Mouse (Mus musculus) left cerebral cortex, adult 2 months (tissue): ENCODE data around the gene Mmp14. TPM values are rescaled to one million over a fixed set of nuclear protein-coding genes. Genes with fewer than 3 reads are reported as not detected.
A peak's percentile ranks its signal among the peaks of the same experiment; 100 is the strongest.

Experiments used
- DNase-seq, 2 experiments: peaks; one replicate each; pipeline ENCODE4 v3.0.0; 2021 to 2022; ENCODE audit warnings: low spot score in 2 of 2, mixed read lengths in 1 of 2; ENCODE audit errors: extremely low spot score in 1 of 2
- H3K27ac ChIP-seq: fragments of 200-600 bp; 2 replicates; pipeline ENCODE4 v1.8.1; 2022
- H3K4me3 ChIP-seq: fragments of 200-600 bp; 2 replicates; pipeline ENCODE4 v1.8.1; 2022
- CTCF ChIP-seq: fragments of 200-600 bp; IDR thresholded peaks from 2 replicates; pipeline ENCODE4 v1.8.1; 2022; ENCODE audit warnings: antibody characterized with exemption, mild to moderate bottlenecking, moderate library complexity
- intact Hi-C: fragments of 180-260 bp; cut with DNase I; formaldehyde crosslinking; loops from one replicate; pipeline ENCODE4 v1.15.1; 2025
- total RNA-seq, 2 experiments: library from RNA; stranded (reverse); gene quantifications; 2 replicates each; pipeline ENCODE4 v1.2.3; 2021

Gene Mmp14
- total RNA-seq, 2 experiments from 2014 or later: 10.3 to 13.8 TPM

GRCm38 (mm10) chr14:54487732-54488131, 56.3 kb downstream of the Mmp14 start:
- DNase-seq: no peak
- TF ChIP-seq CTCF: no peak
- no peak overlapping the region for H3K27ac ChIP-seq
- no peak overlapping the region for H3K4me3 ChIP-seq
- intact Hi-C loops: no loop called here

GRCm38 (mm10) chr14:54488350-54488749, 56.9 kb downstream of the Mmp14 start:
- Histone ChIP-seq H3K27ac (no peak overlapping the region), H3K4me3 (no peak overlapping the region)
- TF ChIP-seq CTCF: no peak
- intact Hi-C loops: no loop called here
- no peak for DNase-seq

- intact Hi-C loops: loop anchor here (5.0 kb wide), 1 partner anchor 430 kb away; no protein-coding TSS in a partner anchor
- DNase-seq: peak; percentile 44 to 65
- H3K4me3 ChIP-seq: no peak overlapping the region
- H3K27ac ChIP-seq: no peak overlapping the region
- TF ChIP-seq CTCF: no peak
These were observed 61.1 kb downstream of the Mmp14 start for GRCm38 (mm10) chr14:54492345-54493131.

- Histone ChIP-seq H3K4me3 (no peak overlapping the region), H3K27ac (no peak overlapping the region)
- intact Hi-C loops: loop anchor here (5.0 kb wide), 1 partner anchor 431 kb away; no protein-coding TSS in a partner anchor
- DNase-seq: no peak
- no peak for TF ChIP-seq CTCF
These were observed 61.8 kb downstream of the Mmp14 start for GRCm38 (mm10) chr14:54493236-54493635.

- H3K27ac ChIP-seq: no peak overlapping the region
- H3K4me3 ChIP-seq: no peak overlapping the region
- intact Hi-C loops: loop anchor here (1.0 to 5.0 kb wide), 3 partner anchors 29 to 432 kb away; partner anchors contain the start of gene Lrp10
- TF ChIP-seq CTCF: peak; percentile 90
- peak; percentile 59 to 69 for DNase-seq
These were observed 62.8 kb downstream of the Mmp14 start for GRCm38 (mm10) chr14:54494234-54494633.

Other genes with a start within 250 kb of the Mmp14 start
- gene Dad1, start 177.5 kb upstream of the Mmp14 start, total RNA-seq: 100 to 1,000 TPM; 106 to 115 TPM
- 10 to 100 TPM; 46.7 to 49.3 TPM for gene Abhd4, start 177.4 kb upstream of the Mmp14 start, total RNA-seq
- gene Olfr49, start 146.7 kb upstream of the Mmp14 start, total RNA-seq: not detected
- 10 to 100 TPM; 49.1 to 51.1 TPM for gene Oxa1l, start 70.8 kb upstream of the Mmp14 start, total RNA-seq
- gene Slc7a7, start 13.8 kb upstream of the Mmp14 start, total RNA-seq: 1 to 10 TPM; 1.6 to 3.4 TPM
- 10 to 100 TPM; 78.6 to 79.2 TPM for gene Mrpl52, start 4.7 kb upstream of the Mmp14 start, total RNA-seq
- 10 to 100 TPM; 18.9 to 25.0 TPM for gene Lrp10, start 32.5 kb downstream of the Mmp14 start, total RNA-seq
- 1 to 10 TPM; 3.2 to 7.2 TPM for gene Rem2, start 44.5 kb downstream of the Mmp14 start, total RNA-seq
- gene Prmt5, start 85.9 kb downstream of the Mmp14 start, total RNA-seq: 10 to 100 TPM; 46.5 to 48.3 TPM
- 1 to 10 TPM; 2.2 to 2.7 TPM for gene Haus4, start 123.0 kb downstream of the Mmp14 start, total RNA-seq
- 1 to 10 TPM; 1.3 to 2.8 TPM for gene Ajuba, start 145.9 kb downstream of the Mmp14 start, total RNA-seq
- gene 4931414P19Rik, start 174.4 kb downstream of the Mmp14 start, total RNA-seq: 1 to 10 TPM; 8.3 to 9.0 TPM
- gene Psmb5, start 186.4 kb downstream of the Mmp14 start, total RNA-seq: 100 to 1,000 TPM; 166 to 167 TPM
- gene Psmb11, start 189.8 kb downstream of the Mmp14 start, total RNA-seq: not detected
- gene Gm17606, start 209.3 kb downstream of the Mmp14 start, total RNA-seq: not detected
- 10 to 100 TPM in 1 of 2 experiments, 1 to 10 TPM in 1; 8.2 to 11.3 TPM for gene Cdh24, start 209.8 kb downstream of the Mmp14 start, total RNA-seq